Mouse (Mus musculus): ENCODE measurements around the gene Tmem160. TPM values are rescaled to one million over a fixed set of nuclear protein-coding genes. Genes with fewer than 3 reads are reported as not detected.

Tmem160 gene
- polyA plus RNA-seq, 1 experiment from 2014 or later: 75.0 TPM

- H3K9ac ChIP-seq (ENCODE audit: low read length): no peak overlapping the region
- no peaks in the 10 kb centered on the region for H3K4me1 ChIP-seq (replicated peaks; ENCODE audit: control insufficient read depth, insufficient read depth)
- H3K4me2 ChIP-seq (replicated peaks; ENCODE audit: low read depth): no peak overlapping the region
- peaks cover 14% of the 10 kb centered on the region for H3K36me3 ChIP-seq (ENCODE audit: control insufficient read depth, insufficient read depth, low read length)
- H3K27me3 ChIP-seq (ENCODE audit: control insufficient read depth, insufficient read depth, low read length): no peaks in the 10 kb centered on the region
- no peaks in the 10 kb centered on the region for H3K9me3 ChIP-seq (ENCODE audit: control insufficient read depth, low read length)
- H3K4me3 ChIP-seq (ENCODE audit: low read depth, low read length): no peak overlapping the region
- TF ChIP-seq CTCF (IDR thresholded peaks at IDR 0.05; ENCODE audit: low read depth): no peak
- no peak for TF ChIP-seq EP300 (optimal IDR thresholded peaks at IDR 0.05)
- DNase-seq (ENCODE audit: low spot score) (no peak), ATAC-seq (ENCODE audit: low FRiP score, low TSS enrichment) (no peak)
- 84% methylated on average over 4 of the region's 4 CpGs for WGBS
- no peak overlapping the region for H3K27ac ChIP-seq (replicated peaks)
These were observed 49.0 kb downstream of the Tmem160 start for GRCm38 (mm10) chr7:16501571-16501970.

GRCm38 (mm10) chr7:16504573-16505225 is 52.1 kb downstream of the Tmem160 start:
- Histone ChIP-seq H3K4me2 (replicated peaks; ENCODE audit: low read depth) (no peak overlapping the region), H3K36me3 (ENCODE audit: control insufficient read depth, insufficient read depth, low read length) (peaks cover 5% of the 10 kb centered on the region), H3K27me3 (ENCODE audit: control insufficient read depth, insufficient read depth, low read length) (no peaks in the 10 kb centered on the region), H3K4me1 (replicated peaks; ENCODE audit: control insufficient read depth, insufficient read depth) (no peaks in the 10 kb centered on the region), H3K9me3 (ENCODE audit: control insufficient read depth, low read length) (no peaks in the 10 kb centered on the region), H3K4me3 (ENCODE audit: low read depth, low read length) (no peak overlapping the region), H3K27ac (replicated peaks) (no peak overlapping the region), H3K9ac (ENCODE audit: low read length) (no peak overlapping the region)
- TF ChIP-seq CTCF (IDR thresholded peaks at IDR 0.05; ENCODE audit: low read depth) (no peak), EP300 (optimal IDR thresholded peaks at IDR 0.05) (no peak)
- DNase-seq (ENCODE audit: low spot score) (no peak), ATAC-seq (ENCODE audit: low FRiP score, low TSS enrichment) (no peak)
- 48% methylated on average over 2 of the region's 2 CpGs for WGBS

Other genes with a start within 250 kb of the Tmem160 start
- 6.9 and 7.9 TPM in 2 replicates for gene Dhx34, start 230.7 kb upstream of the Tmem160 start, polyA plus RNA-seq (2015; fragmentation: Nextera tagmentation; extraction: Ambion mirVana)
- gene C5ar2, start 208.6 kb upstream of the Tmem160 start, polyA plus RNA-seq (2015; fragmentation: Nextera tagmentation; extraction: Ambion mirVana): 0.24 TPM in 2 replicates
- gene C5ar1, start 193.2 kb upstream of the Tmem160 start, polyA plus RNA-seq (2015; fragmentation: Nextera tagmentation; extraction: Ambion mirVana): 1.9 and 2.0 TPM in 2 replicates
- gene Inafm1, start 179.2 kb upstream of the Tmem160 start, polyA plus RNA-seq (2015; fragmentation: Nextera tagmentation; extraction: Ambion mirVana): 28.0 and 29.1 TPM in 2 replicates
- gene Ccdc9, start 166.0 kb upstream of the Tmem160 start, polyA plus RNA-seq (2015; fragmentation: Nextera tagmentation; extraction: Ambion mirVana): 11.5 and 13.0 TPM in 2 replicates
- gene Bbc3, start 144.4 kb upstream of the Tmem160 start, polyA plus RNA-seq (2015; fragmentation: Nextera tagmentation; extraction: Ambion mirVana): 3.7 and 5.0 TPM in 2 replicates
- gene Sae1, start 65.0 kb upstream of the Tmem160 start, polyA plus RNA-seq (2015; fragmentation: Nextera tagmentation; extraction: Ambion mirVana): 119 and 123 TPM in 2 replicates
- gene Zc3h4, start 51.9 kb upstream of the Tmem160 start, polyA plus RNA-seq (2015; fragmentation: Nextera tagmentation; extraction: Ambion mirVana): 5.9 and 6.2 TPM in 2 replicates
- gene Npas1, start 24.9 kb downstream of the Tmem160 start, polyA plus RNA-seq (2015; fragmentation: Nextera tagmentation; extraction: Ambion mirVana): 0.10 and 0.18 TPM in 2 replicates
- gene Arhgap35, start 162.2 kb downstream of the Tmem160 start, polyA plus RNA-seq (2015; fragmentation: Nextera tagmentation; extraction: Ambion mirVana): 3.8 and 4.1 TPM in 2 replicates
- not detected in 2 replicates for gene Ceacam15, start 222.9 kb downstream of the Tmem160 start, polyA plus RNA-seq (2015; fragmentation: Nextera tagmentation; extraction: Ambion mirVana)